Mouse (Mus musculus) forebrain, postnatal 0 days (tissue): ENCODE results near the gene A430078G23Rik. TPM values are rescaled to one million over a fixed set of nuclear protein-coding genes. Genes with fewer than 3 reads are reported as not detected.
"Not testable (repeated sequence)": the region's sequence is repeated elsewhere in the genome, so short reads cannot be mapped to it uniquely, and the experiment has no call there.

ENCODE experiments used
- ATAC-seq: fragments of 200-750 bp; cut with Nextera tagmentation; 2 replicates; pipeline ENCODE4 v1.8.0; 2017; ENCODE audit warnings: mild to moderate bottlenecking, moderate library complexity
- DNase-seq: peaks from one replicate; pipeline ENCODE4 v3.0.0-alpha.2; 2015
- H3K27ac ChIP-seq: fragments of 300-500 bp; sonication (generic); 2 replicates; pipeline ENCODE4 v1.5.1; 2014; ENCODE audit warnings: low read depth, mild to moderate bottlenecking, antibody characterized with exemption, low read length, moderate library complexity, mixed read lengths
- H3K27me3 ChIP-seq: fragments of 300-500 bp; sonication (generic); 2 replicates; pipeline ENCODE4 v1.6.1; 2014; ENCODE audit warnings: mild to moderate bottlenecking, low read length, mixed read lengths; ENCODE audit not compliant: insufficient read depth
- H3K36me3 ChIP-seq: fragments of 300-500 bp; sonication (generic); 2 replicates; pipeline ENCODE4 v1.6.1; 2014; ENCODE audit warnings: mild to moderate bottlenecking, moderate library complexity; ENCODE audit not compliant: insufficient read depth
- H3K4me1 ChIP-seq: fragments of 300-500 bp; sonication (generic); 2 replicates; pipeline ENCODE4 v1.6.1; 2014; ENCODE audit warnings: antibody characterized with exemption; ENCODE audit not compliant: insufficient read depth
- H3K4me2 ChIP-seq: fragments of 300-500 bp; sonication (generic); 2 replicates; pipeline ENCODE4 v1.6.1; 2014; ENCODE audit warnings: low read depth, mild to moderate bottlenecking, moderate library complexity
- H3K4me3 ChIP-seq: fragments of 300-500 bp; sonication (generic); 2 replicates; pipeline ENCODE4 v1.5.1; 2014; ENCODE audit warnings: low read depth, low read length, mixed read lengths
- H3K9ac ChIP-seq: fragments of 300-500 bp; sonication (generic); 2 replicates; pipeline ENCODE4 v1.6.1; 2014; ENCODE audit warnings: mild to moderate bottlenecking
- H3K9me3 ChIP-seq: fragments of 300-500 bp; sonication (generic); 2 replicates; pipeline ENCODE4 v1.6.1; 2016; ENCODE audit warnings: low read length
- CTCF ChIP-seq: sonication (generic); IDR thresholded peaks from 2 replicates; pipeline ENCODE4 v1.5.1; 2016; ENCODE audit warnings: antibody characterized with exemption, control low read depth, low read depth
- WGBS: fragments of 180-500 bp; shearing (Covaris S2); extraction: QIAGEN DNeasy Blood & Tissue Kit; methylation state at CpG from one replicate; pipeline ENCODE4 v1.1.7; 2014; 5-methylcytosine and 5-hydroxymethylcytosine counted together
- polyA plus RNA-seq: library from polyadenylated mRNA; unstranded; fragments of >200 nt; fragmentation: Nextera tagmentation; extraction: Ambion mirVana; gene quantifications from 2 replicates; pipeline ENCODE4 v1.2.1, GENCODE M21; 2015
- total RNA-seq: library from RNA; depleted of rRNA; stranded (reverse); fragments of >200 nt; gene quantifications from 2 replicates; pipeline ENCODE4 v1.2.3, GENCODE M21; 2014

The A430078G23Rik gene
- total and polyA plus RNA-seq, 2 experiments from 2014 or later: not detected

DNA sequence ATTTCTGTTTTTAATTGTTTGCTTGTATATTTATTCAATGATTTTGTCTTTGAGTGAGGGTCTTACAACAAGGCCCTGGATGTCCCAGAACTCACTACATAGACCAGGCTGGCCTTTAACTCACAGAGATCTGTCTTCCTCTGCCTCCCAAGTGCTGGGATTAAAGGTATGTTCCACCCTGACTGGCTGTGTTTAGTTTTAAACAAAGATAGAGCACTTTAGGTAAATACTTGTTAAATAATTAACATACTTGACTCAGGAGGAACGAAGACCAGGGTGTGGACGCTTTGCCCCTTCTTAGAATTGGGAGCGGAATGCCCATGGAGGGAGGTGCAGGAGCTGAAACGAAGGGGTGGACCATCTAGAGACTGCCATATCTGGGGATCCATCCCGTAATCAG, 36.6 kb upstream of the A430078G23Rik start:
- no peak overlapping the region for H3K27ac ChIP-seq
- H3K36me3 ChIP-seq: no peaks in the 10 kb centered on the region
- H3K4me1 ChIP-seq: no peaks in the 10 kb centered on the region
- no peaks in the 10 kb centered on the region for H3K27me3 ChIP-seq
- DNase-seq (no peak), ATAC-seq (no peak)
- TF ChIP-seq CTCF: no peak
- H3K4me2 ChIP-seq: no peak overlapping the region
- no peak overlapping the region for H3K9ac ChIP-seq
- H3K9me3 ChIP-seq: no peaks in the 10 kb centered on the region
- WGBS: 92% methylated on average over 5 of the region's 5 CpGs
- H3K4me3 ChIP-seq: no peak overlapping the region

DNA sequence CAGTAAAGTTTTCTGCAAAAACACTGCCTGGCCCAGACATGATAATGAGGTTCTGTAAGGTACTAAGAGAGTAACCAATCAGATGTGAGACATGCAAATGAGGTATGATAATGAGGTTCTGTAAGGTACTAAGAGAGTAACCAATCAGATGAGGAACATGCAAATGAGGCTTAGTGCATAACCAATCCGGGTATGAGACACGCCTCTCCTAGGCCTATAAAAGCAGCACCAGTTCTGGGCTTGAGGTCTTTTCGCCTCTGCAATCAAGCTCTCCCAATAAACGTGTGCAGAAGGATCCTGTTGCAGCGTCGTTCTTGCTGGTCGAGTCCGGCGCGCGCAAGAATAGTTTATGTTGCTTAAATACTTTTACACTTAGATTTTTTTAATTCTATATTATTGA, 33.9 kb upstream of the A430078G23Rik start:
- H3K27ac ChIP-seq: not testable (repeated sequence)

DNA sequence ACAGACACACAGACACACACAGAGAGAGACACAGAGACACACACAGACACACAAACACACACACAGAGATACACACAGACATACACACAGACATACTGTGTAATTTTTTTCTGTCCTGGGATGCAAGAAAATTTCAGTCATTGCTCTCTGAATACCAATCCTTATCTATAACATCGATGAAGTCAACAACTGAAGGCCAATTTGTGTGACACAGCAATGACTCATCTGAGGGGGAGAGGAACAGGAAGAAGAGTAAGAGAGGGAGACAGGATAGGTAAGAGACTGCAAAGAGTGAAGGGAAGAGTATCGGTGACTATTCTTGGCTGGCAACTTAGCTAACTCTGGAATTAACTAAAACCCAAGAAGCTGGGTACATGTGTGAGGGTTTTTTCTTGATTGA, 29.0 kb upstream of the A430078G23Rik start:
- Histone ChIP-seq H3K36me3 (no peaks in the 10 kb centered on the region), H3K27ac (no peak overlapping the region), H3K9me3 (no peaks in the 10 kb centered on the region), H3K27me3 (no peaks in the 10 kb centered on the region), H3K9ac (no peak overlapping the region), H3K4me2 (no peak overlapping the region), H3K4me3 (no peak overlapping the region), H3K4me1 (no peaks in the 10 kb centered on the region)
- 96% methylated on average over 2 of the region's 2 CpGs for WGBS
- no peak for ATAC-seq
- DNase-seq: no peak
- TF ChIP-seq CTCF: no peak

More for the DNA sequence above, 33.9 kb upstream of the A430078G23Rik start:
- H3K4me1 ChIP-seq, H3K9me3 ChIP-seq, H3K4me2 ChIP-seq, ATAC-seq, DNase-seq, H3K9ac ChIP-seq, H3K36me3 ChIP-seq, H3K4me3 ChIP-seq, H3K27me3 ChIP-seq: not testable (repeated sequence)
- WGBS: 94% methylated on average over 8 of the region's 11 CpGs

DNA sequence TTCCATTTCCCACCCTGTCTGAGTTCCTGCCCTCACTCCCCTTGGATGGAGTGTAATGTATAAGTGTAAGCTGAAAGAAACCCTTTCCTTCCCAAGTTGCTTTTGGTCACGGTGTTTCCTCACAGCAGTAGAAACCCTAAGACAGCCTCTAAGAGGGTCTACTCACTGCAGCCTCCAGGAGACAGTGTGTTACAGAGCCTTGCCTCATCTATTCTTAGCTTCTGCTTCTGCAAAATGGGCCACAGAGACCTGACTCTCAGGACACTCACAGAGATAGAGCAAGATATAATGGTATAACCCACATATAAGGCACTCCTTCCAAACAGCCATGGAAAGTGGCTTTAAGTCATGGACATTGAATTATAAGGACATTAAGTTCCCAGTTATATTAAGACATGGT, 26.2 kb upstream of the A430078G23Rik start:
- no peak for TF ChIP-seq CTCF
- Histone ChIP-seq H3K9ac (no peak overlapping the region), H3K9me3 (no peaks in the 10 kb centered on the region), H3K4me2 (no peak overlapping the region), H3K27me3 (no peaks in the 10 kb centered on the region), H3K4me3 (no peak overlapping the region), H3K36me3 (no peaks in the 10 kb centered on the region), H3K27ac (no peak overlapping the region), H3K4me1 (no peaks in the 10 kb centered on the region)
- ATAC-seq: no peak
- 84% methylated on average over 1 of the region's 1 CpGs for WGBS
- DNase-seq: no peak

DNA sequence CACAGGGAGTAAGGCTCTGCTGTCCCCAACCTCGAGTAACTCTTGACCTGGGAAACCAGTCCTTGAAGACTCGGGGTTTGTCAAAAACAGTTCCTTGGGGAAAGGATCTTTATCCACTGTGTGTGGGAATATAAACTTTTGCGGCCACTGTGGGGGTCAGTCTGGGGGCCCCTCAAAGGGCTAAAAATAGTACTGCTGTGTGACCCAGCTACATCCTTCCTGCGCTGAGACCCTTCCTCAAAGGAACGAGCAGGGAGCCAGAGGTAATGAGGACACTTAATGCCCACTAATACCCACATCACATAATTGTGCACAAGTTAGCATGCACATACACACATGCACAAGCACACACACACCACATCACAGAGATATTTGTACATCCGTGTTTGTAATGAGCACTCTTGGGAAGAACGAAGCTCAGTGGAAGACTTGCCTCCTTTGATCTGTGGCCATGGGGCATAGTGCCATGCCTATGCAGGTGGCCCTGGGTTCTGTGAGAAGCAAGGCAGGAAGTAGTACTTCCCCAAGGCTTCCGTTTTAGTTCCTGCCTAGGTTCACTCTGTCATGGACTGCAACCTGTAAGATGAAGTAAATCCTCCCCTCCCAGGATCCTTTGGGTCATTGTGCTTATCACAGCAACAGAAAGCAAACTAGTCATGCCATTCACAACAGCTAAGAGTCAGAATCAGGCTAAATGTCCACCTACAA, 25.5 kb upstream of the A430078G23Rik start:
- 77% methylated on average over 8 of the region's 8 CpGs for WGBS
- no peak overlapping the region for H3K9ac ChIP-seq
- no peaks in the 10 kb centered on the region for H3K36me3 ChIP-seq
- no peak overlapping the region for H3K4me2 ChIP-seq
- no peak for TF ChIP-seq CTCF
- DNase-seq (no peak), ATAC-seq (no peak)
- H3K4me3 ChIP-seq: no peak overlapping the region
- H3K9me3 ChIP-seq: no peaks in the 10 kb centered on the region
- H3K4me1 ChIP-seq: no peaks in the 10 kb centered on the region
- H3K27ac ChIP-seq: no peak overlapping the region
- H3K27me3 ChIP-seq: no peaks in the 10 kb centered on the region

DNA sequence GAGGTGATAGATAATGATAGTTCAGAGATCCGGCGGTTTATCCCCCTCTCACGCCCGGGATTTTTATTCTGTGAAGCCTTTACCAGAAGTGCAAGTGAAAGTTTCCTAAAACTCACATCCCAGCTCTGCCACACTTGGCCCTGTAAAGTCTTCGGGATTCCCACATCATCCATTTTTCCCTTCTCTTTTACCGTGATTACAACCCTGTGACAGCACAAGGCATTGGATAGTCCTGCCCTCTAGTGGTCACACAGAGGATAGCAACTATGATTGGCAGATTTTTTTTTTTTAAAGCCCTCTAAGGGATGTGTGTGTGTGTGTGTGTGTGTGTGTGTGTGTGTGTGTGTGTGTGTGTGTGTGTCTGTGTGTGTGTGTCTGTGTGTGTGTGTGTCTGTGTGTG, 22.6 kb upstream of the A430078G23Rik start:
- no peaks in the 10 kb centered on the region for H3K9me3 ChIP-seq
- H3K4me2 ChIP-seq: no peak overlapping the region
- DNase-seq (peak; percentile 76), ATAC-seq (peak; percentile 71)
- H3K27me3 ChIP-seq: no peaks in the 10 kb centered on the region
- TF ChIP-seq CTCF: peak; percentile 88
- no peak overlapping the region for H3K4me3 ChIP-seq
- H3K27ac ChIP-seq: no peak overlapping the region
- H3K4me1 ChIP-seq: no peaks in the 10 kb centered on the region
- WGBS: 46% methylated on average over 6 of the region's 6 CpGs
- H3K9ac ChIP-seq: no peak overlapping the region
- H3K36me3 ChIP-seq: no peaks in the 10 kb centered on the region

DNA sequence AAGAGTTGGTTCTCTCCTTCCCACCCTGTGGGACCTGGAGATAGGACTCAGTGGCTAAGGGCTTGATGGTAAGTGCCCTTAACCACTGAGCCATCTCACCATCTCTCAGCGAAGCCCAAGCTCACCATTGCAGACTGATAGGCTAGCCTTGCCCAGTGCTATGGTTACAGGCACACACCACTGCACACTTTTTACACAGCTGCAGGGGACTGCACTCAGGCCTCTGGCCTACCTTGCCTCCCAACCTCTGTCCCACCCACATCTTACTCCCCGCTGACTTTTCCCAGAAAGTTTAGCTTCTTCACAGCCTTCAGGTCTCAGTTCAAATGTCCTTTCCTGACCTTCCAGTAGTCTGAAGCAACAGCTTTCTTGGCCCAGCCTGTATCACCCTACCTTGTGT, 21.5 kb upstream of the A430078G23Rik start:
- H3K27me3 ChIP-seq: no peaks in the 10 kb centered on the region
- ATAC-seq: no peak
- WGBS: 89% methylated on average over 2 of the region's 2 CpGs
- DNase-seq: no peak
- H3K27ac ChIP-seq: no peak overlapping the region
- H3K9me3 ChIP-seq: no peaks in the 10 kb centered on the region
- H3K9ac ChIP-seq: no peak overlapping the region
- H3K4me1 ChIP-seq: no peaks in the 10 kb centered on the region
- H3K4me2 ChIP-seq: no peak overlapping the region
- no peak for TF ChIP-seq CTCF
- H3K36me3 ChIP-seq: no peaks in the 10 kb centered on the region
- H3K4me3 ChIP-seq: no peak overlapping the region
